Mouse (Mus musculus) retina, embryonic 14.5 days (tissue): Measurements from ENCODE around the gene Nuak1.
"Not testable (repeated sequence)": the region's sequence is repeated elsewhere in the genome, so short reads cannot be mapped to it uniquely, and the experiment has no call there.

Experiments used
- DNase-seq: peaks from one replicate; pipeline ENCODE4 v3.0.0-alpha.2; 2015; ENCODE audit warnings: low spot score

The Nuak1 gene

GRCm38 (mm10) chr10:84440541-84441433 is at the start of gene Nuak1:
Gene Nuak1 (minus strand): TSS chr10:84440597.
- DNase-seq, result peak; percentile 85

- no peak for DNase-seq
Observed at GRCm38 (mm10) chr10:84490115-84490514, 49.7 kb upstream of the Nuak1 start.

- DNase-seq, result peak; percentile 79
Observed at GRCm38 (mm10) chr10:84488315-84488714, 47.9 kb upstream of the Nuak1 start.

- DNase-seq, result no peak
Observed at GRCm38 (mm10) chr10:84484661-84485060, 44.3 kb upstream of the Nuak1 start.

- DNase-seq, result no peak
Observed at GRCm38 (mm10) chr10:84483553-84483952, 43.2 kb upstream of the Nuak1 start.

- DNase-seq, result no peak
Observed at GRCm38 (mm10) chr10:84483069-84483468, 42.7 kb upstream of the Nuak1 start.

DNA sequence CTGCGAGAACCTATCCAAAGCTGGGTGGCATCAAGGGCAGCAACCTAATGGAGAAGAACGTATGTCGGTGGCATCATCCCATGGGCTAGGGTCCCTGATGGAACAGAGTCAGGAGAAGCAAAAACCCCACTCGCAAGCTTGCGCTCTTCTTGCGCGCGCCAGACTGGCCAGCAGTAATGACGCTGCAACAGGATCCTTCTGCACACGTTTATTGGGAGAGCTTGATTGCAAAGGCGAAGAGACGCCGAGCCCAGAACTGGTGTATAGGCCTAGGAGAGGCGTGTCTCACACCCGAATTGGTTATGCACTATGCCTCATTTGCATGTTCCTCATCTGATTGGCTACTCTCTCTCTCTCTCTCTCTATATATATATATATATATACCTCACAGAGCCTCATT is 42.0 kb upstream of the Nuak1 start:
- not testable (repeated sequence) for DNase-seq

- no peak for DNase-seq
Observed at GRCm38 (mm10) chr10:84481327-84481671, 40.9 kb upstream of the Nuak1 start.

GRCm38 (mm10) chr10:84480667-84481326 is 40.4 kb upstream of the Nuak1 start:
- no peak for DNase-seq

- no peak for DNase-seq
Observed at GRCm38 (mm10) chr10:84480146-84480545, 39.7 kb upstream of the Nuak1 start.

DNA sequence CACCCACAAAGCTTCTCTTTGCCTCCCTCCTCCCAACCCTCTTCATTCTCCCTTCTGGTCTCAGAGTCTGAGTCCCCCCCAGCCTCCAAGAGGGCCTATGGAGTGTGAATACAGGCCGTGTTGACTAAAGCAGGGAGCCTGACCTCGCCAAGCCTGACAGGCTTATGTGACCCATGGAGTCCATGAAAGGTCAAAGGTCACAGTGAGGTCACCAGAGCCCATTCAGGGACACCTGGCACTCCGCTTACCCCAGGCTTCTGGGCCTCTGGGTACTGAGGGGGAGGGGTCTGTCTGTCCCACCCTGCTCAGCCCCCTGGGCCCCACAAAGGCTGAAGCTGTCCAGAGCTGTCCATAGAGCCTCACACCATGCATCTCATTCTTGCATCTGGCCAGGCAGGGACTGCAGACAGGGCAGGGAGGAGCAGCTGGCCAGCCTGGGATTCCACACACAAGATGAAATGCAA is 37.2 kb upstream of the Nuak1 start:
- peak; percentile 73 for DNase-seq

DNA sequence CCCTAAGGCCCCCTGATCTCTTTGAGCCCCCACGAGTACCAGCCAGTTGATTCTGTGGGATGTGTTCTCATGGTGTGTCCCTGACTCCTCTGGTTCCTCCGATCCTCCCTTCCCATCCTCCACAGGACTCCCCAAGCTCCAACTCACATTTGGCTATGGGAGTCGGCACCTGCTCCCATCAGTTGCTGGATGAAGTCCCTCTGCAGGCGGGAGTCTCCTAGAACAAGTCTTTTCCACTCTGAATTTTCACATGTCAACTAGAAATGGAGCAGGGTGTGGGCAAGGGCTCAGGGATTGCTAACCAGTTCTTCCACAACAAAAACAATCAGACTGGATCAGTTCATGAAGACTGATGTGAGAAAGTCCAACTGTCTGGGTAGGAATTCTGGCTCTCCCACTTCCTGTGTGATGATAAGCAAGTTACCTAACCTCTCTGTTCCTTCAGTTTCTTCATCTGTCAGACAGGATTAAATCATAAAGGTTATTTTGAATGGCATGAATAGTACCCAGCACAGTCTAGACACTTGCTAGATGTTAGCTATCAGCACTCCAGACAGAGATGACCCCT is 36.7 kb upstream of the Nuak1 start:
- DNase-seq, result no peak

DNA sequence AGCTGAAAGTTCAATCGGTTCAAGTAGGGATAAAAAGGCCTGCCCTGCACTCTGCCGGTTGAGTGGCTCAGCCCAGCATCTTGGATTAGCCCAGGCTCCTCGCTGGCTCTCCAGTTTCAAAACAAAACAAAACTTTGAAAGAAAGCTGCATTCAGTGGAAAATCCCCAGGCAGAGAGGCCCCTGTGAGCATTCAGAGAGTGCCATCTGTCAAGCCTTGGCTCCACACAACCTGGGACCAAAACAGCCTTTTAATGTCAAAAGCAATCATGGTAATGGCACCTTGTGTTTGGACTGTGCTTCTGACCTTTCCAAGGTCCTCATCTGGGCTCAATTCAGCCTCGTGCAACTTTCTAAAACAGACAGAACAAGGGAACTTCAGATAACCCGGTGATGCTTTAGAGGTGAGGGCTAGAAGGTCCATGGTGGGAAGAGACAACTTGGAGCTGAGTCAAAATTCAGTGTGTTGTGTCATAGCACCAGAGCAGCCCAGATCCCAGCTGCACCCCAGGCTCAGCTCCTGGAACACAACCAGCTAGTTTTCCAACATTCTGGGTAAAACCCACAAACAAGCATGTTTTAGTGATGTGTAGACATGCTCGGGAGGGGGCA is 27.3 kb upstream of the Nuak1 start:
- peak; percentile 20 for DNase-seq

GRCm38 (mm10) chr10:84465511-84465910 is 25.1 kb upstream of the Nuak1 start:
- no peak for DNase-seq

- DNase-seq, result no peak
Observed at GRCm38 (mm10) chr10:84460420-84461101, 20.2 kb upstream of the Nuak1 start.

DNA sequence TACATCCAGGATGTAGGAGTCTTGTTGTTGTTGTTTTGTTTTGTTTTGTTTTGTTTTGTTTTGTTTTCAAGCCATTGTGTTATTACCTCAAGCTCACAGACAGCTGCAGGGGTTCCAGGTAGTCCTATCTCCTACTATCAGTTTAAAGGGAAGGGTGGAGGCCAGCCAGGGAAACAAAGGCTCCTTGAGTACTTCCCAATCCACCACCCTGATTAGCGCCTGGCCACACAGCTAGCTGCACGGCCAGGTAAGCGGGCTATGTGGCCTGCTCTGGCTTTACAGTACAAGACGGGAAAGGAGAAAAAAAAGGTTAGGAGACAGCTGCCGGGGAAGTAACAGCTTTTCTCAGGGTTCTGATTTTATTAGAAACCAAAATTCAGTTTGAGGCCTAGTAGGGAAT is 17.7 kb upstream of the Nuak1 start:
- DNase-seq, result no peak

GRCm38 (mm10) chr10:84457539-84457938 is 17.1 kb upstream of the Nuak1 start:
- no peak for DNase-seq

DNA sequence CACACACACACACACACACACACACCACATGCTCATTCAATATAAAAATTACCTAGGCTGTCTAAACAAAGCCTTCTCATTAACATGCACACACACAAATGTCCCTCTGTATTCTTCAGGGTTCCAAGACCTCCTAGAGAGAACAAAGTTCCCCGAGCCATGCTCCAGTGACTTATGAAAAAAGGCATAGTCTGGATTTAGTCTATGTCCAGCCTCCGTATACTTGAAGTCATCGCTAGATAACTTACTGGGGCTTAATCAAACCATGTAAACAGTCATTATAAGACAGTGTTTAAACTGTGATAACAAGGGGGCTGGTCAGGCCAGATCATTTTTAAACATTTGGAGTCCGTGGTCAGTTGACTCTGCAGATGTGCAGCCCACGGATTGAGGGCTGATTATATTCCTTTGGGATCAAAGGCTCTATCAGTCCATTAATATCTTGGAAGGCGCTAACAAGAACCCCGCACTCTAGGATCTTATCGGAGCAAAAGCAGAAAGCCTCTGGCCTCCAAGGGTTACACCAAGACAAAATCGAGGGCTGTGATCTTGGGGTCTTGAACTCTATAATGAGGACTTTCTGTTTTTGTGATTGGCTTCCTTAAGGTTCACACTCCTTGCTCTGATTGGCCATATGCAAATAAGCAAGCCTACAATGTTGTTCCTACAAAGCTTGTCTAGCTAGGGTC is 16.4 kb upstream of the Nuak1 start:
- no peak for DNase-seq

DNA sequence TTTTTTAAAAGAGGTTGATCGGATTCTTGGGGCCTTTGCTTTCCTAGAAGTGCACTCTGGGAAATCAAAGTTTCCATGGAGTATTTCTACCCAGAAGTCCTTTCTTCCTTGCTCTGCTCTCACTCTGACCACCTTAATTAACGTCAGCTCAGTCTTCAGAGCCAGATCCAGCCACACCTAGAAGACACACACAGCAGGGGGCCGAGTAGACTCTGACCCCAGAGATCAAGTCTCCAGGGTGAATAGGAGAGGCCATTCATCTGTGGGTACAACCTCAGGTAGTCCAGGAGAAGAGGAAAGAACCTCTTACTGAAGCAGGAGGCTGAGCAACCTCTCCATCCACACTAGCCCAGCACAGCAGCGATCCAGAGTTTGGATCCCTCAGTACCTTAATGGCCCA is 11.5 kb upstream of the Nuak1 start:
- no peak for DNase-seq

DNA sequence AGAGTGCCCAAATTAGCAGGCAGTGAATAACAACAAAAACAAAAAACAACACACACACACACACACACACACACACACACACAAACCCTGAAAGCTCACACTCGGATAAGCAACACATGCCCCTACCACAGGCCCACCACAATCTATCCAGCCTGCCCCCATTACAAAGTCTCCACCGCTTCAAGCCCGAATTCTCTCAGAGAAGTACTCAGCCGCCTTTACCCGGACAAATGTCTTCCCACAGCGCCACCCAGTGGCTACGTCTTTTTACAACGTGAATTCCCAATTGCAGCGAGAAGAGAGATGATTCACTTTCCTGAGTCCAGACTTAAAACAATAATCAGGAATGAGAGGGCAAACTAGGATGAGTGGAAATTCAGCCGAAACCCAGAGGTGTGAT is 10.3 kb upstream of the Nuak1 start:
- peak; percentile 93 for DNase-seq

- no peak for DNase-seq
Observed at GRCm38 (mm10) chr10:84449733-84450132, 9.3 kb upstream of the Nuak1 start.
